Mouse (Mus musculus): Measurements from ENCODE around the gene Comt. TPM values are rescaled to one million over a fixed set of nuclear protein-coding genes. Genes with fewer than 3 reads are reported as not detected.
A peak's percentile ranks its signal among the peaks of the same experiment; 100 is the strongest.

The Comt gene
- polyA plus RNA-seq, 1 experiment from 2014 or later: 123 TPM

DNA sequence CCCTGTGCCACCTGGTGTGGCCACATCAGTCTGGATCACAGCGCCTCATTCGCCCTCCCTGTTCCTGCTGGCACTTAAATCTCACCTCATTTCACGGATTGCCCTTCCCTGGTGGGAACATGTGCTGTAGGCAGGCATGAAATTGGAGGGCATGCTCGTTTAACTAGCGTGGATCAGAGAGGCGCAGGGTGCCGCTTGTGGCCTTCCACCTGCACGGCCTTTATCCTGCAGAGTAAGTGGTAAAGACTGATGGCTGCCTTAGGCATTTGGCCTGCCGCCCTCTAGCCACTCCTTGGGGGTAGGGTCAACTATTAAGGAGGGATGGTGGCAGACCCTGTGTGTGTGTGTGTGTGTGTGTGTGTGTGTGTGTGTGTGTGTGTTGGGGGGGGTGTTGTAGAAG lies 35.4 kb upstream of the Comt start:
- Histone ChIP-seq H3K4me2 (ENCODE audit: low read length) (no peak overlapping the region), H3K9me3 (ENCODE audit: control insufficient read depth, low read length) (no peaks in the 10 kb centered on the region), H3K27ac (ENCODE audit: low read depth, low read length) (no peak overlapping the region), H3K4me3 (ENCODE audit: low read length) (no peak overlapping the region), H3K9ac (ENCODE audit: low read depth, low read length) (no peak overlapping the region), H3K27me3 (replicated peaks; ENCODE audit: control insufficient read depth, insufficient read depth, low read length) (no peaks in the 10 kb centered on the region), H3K36me3 (ENCODE audit: control insufficient read depth, insufficient read depth, low read length) (no peaks in the 10 kb centered on the region), H3K4me1 (ENCODE audit: control insufficient read depth, insufficient read depth, low read depth, low read length) (peaks cover 14% of the 10 kb centered on the region)
- WGBS: 45% methylated on average over 9 of the region's 9 CpGs
- no peak for ATAC-seq

DNA sequence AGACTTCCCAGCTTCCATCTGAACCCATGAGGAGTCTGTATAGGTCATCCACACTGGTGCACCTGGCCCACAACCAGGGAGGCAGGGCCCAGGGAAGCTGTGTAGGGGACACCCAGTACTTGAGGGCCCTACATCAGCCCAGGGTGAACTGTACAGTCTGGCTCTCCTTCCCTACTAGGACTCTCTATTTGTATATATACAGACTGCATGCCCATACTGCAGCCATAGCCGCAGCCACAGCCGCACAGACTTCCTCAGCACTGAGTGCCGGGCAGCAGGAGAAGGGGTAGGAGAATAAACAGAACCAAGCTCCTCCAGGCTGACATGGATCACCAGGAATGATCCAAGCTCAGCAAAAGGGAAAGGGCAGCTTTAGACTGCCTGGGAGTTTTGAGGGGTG lies 34.2 kb upstream of the Comt start:
- 80% methylated on average over 3 of the region's 3 CpGs for WGBS
- no peaks in the 10 kb centered on the region for H3K9me3 ChIP-seq (ENCODE audit: control insufficient read depth, low read length)
- no peaks in the 10 kb centered on the region for H3K36me3 ChIP-seq (ENCODE audit: control insufficient read depth, insufficient read depth, low read length)
- H3K27me3 ChIP-seq (replicated peaks; ENCODE audit: control insufficient read depth, insufficient read depth, low read length): no peaks in the 10 kb centered on the region
- H3K4me2 ChIP-seq (ENCODE audit: low read length): no peak overlapping the region
- H3K4me1 ChIP-seq (ENCODE audit: control insufficient read depth, insufficient read depth, low read depth, low read length): peaks cover 14% of the 10 kb centered on the region
- no peak overlapping the region for H3K9ac ChIP-seq (ENCODE audit: low read depth, low read length)
- no peak for ATAC-seq
- H3K4me3 ChIP-seq (ENCODE audit: low read length): no peak overlapping the region
- no peak overlapping the region for H3K27ac ChIP-seq (ENCODE audit: low read depth, low read length)

DNA sequence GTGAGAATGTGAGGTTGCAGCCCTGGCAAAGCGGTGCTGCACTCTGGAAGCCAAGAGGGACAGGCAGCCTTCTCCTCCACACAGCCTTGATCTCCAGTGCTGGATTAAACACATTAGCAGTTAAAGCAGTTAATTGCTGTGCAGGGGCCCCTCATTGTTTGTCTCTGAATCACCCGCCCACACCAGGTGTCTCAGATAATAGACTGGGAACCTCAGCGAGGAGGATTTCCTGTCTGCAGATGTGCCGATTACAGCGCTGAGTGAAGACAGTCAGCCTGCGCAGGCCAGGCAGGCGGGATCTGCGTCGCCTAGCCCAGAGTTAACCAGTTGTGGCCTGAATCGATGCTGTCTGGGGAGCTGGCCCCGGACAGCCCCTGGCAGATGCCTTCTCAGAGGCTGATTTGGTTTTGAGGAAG lies 33.3 kb upstream of the Comt start:
- peak overlapping the region; percentile 44 for H3K4me2 ChIP-seq (ENCODE audit: low read length)
- H3K4me1 ChIP-seq (ENCODE audit: control insufficient read depth, insufficient read depth, low read depth, low read length): peaks cover 14% of the 10 kb centered on the region
- WGBS: 2% methylated on average over 11 of the region's 11 CpGs
- H3K27ac ChIP-seq (ENCODE audit: low read depth, low read length): peak overlapping the region; percentile 16; the same call in 1 of the 2 replicates
- no peaks in the 10 kb centered on the region for H3K36me3 ChIP-seq (ENCODE audit: control insufficient read depth, insufficient read depth, low read length)
- peak; percentile 79 for ATAC-seq
- H3K9me3 ChIP-seq (ENCODE audit: control insufficient read depth, low read length): no peaks in the 10 kb centered on the region
- H3K27me3 ChIP-seq (replicated peaks; ENCODE audit: control insufficient read depth, insufficient read depth, low read length): no peaks in the 10 kb centered on the region
- H3K9ac ChIP-seq (ENCODE audit: low read depth, low read length): peak overlapping the region; percentile 24
- H3K4me3 ChIP-seq (ENCODE audit: low read length): no peak overlapping the region

DNA sequence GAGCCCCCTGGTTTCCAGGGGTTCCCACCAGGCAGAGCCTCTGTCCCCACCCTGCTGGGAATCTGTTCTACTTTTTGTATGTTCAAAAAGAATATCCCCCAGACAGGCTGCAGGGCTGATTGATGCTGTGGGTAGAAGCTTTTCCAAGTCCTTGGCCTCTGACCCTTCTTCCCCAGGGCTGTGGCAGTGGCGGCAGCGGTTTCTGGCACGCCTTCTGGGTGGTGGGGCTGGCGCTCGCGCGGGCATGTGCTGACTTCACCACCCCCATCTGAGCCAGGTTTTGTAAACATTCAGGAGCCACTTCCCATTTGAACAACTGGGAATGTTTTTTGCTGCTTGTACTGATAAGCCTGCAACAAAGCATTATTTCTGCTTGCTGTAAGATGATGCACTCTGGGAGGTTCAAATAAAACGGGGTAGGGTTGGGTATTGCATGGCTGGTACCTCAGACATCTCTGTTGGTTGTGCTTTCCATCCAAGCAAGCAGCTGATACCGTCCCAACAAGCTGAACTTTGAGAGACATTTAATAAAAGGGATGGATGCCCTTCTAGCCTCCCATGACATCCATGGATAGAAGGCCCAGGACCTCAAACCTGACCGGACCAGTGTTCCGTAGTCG lies 32.8 kb upstream of the Comt start:
- 8% methylated on average over 12 of the region's 12 CpGs for WGBS
- peak; percentile 21; the same call in 1 of the 2 replicates for ATAC-seq
- H3K27ac ChIP-seq (ENCODE audit: low read depth, low read length): peak overlapping the region; percentile 16; the same call in 1 of the 2 replicates

DNA sequence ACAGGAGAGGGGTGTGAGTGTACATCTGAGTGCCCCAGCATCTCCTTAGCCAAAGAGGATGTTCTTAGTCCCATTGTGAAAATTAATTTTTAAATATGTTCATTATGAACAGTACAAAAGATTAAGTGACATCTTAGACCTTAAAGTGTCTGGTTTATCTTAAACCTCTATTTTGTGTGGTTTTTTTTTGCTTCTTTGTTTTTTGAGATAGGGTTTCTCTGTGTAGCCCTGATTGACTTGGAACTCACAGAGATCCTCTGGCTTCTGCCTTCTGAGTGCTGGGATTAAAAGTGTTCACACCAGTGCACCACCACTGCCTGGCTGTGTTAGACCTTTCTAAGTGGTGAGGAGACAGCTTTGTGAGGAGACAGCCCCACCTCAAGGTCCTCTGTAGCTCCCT lies 32.0 kb upstream of the Comt start:
- Histone ChIP-seq H3K27me3 (replicated peaks; ENCODE audit: control insufficient read depth, insufficient read depth, low read length) (no peaks in the 10 kb centered on the region), H3K4me3 (ENCODE audit: low read length) (no peak overlapping the region), H3K4me2 (ENCODE audit: low read length) (no peak overlapping the region), H3K9ac (ENCODE audit: low read depth, low read length) (no peak overlapping the region), H3K9me3 (ENCODE audit: control insufficient read depth, low read length) (no peaks in the 10 kb centered on the region), H3K27ac (ENCODE audit: low read depth, low read length) (no peak overlapping the region), H3K36me3 (ENCODE audit: control insufficient read depth, insufficient read depth, low read length) (no peaks in the 10 kb centered on the region), H3K4me1 (ENCODE audit: control insufficient read depth, insufficient read depth, low read depth, low read length) (peaks cover 14% of the 10 kb centered on the region)
- no peak for ATAC-seq

More for the DNA sequence above, 32.8 kb upstream of the Comt start:
- Histone ChIP-seq H3K36me3 (ENCODE audit: control insufficient read depth, insufficient read depth, low read length) (no peaks in the 10 kb centered on the region), H3K9me3 (ENCODE audit: control insufficient read depth, low read length) (no peaks in the 10 kb centered on the region), H3K27me3 (replicated peaks; ENCODE audit: control insufficient read depth, insufficient read depth, low read length) (no peaks in the 10 kb centered on the region), H3K4me2 (ENCODE audit: low read length) (peak overlapping the region; percentile 44), H3K4me1 (ENCODE audit: control insufficient read depth, insufficient read depth, low read depth, low read length) (peaks cover 14% of the 10 kb centered on the region), H3K4me3 (ENCODE audit: low read length) (no peak overlapping the region), H3K9ac (ENCODE audit: low read depth, low read length) (peak overlapping the region; percentile 24)

DNA sequence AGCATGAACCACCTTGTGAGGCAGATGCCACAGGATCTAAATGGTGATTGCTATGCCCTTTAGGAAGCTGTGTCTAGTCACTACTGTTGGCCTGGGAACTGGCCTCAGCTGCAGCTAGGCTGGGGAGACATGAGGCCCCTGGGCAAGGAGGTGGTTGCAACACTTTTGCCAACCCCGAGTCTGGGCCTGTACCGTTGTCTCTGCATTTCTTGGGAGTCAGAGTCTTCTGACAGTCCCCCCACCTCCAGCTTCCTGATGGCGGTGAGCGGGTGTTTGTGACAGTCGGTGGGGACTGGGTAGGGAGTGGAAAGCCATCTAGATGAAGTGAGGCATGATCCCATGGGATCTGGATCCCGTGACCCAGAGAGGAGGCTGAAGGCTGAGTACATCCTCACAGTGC lies 28.8 kb upstream of the Comt start:
- Histone ChIP-seq H3K4me2 (ENCODE audit: low read length) (no peak overlapping the region), H3K4me3 (ENCODE audit: low read length) (no peak overlapping the region), H3K4me1 (ENCODE audit: control insufficient read depth, insufficient read depth, low read depth, low read length) (peaks cover 14% of the 10 kb centered on the region), H3K36me3 (ENCODE audit: control insufficient read depth, insufficient read depth, low read length) (no peaks in the 10 kb centered on the region), H3K27me3 (replicated peaks; ENCODE audit: control insufficient read depth, insufficient read depth, low read length) (no peaks in the 10 kb centered on the region), H3K9me3 (ENCODE audit: control insufficient read depth, low read length) (no peaks in the 10 kb centered on the region), H3K27ac (ENCODE audit: low read depth, low read length) (no peak overlapping the region), H3K9ac (ENCODE audit: low read depth, low read length) (no peak overlapping the region)
- 88% methylated on average over 6 of the region's 6 CpGs for WGBS
- no peak for ATAC-seq

DNA sequence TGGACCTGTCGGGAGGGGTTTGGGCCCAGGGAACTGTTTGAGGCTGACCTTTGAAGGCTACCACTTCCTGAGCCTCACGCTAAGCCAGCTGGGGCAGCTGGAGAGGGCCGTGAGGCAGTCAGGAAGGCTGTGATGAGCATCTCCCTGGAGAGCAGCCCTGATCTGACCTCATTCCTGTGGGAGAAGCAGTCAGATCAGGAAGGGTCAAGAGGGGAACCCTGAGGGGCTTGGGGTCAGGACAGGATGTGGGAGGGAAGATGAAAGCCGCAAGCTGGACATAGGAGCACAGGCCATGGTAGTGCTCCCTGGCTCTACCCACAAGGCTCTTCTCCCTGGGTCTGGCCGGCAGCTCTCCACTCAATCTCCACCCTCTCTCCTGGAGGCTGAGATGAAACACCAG lies 27.2 kb upstream of the Comt start:
- H3K9ac ChIP-seq (ENCODE audit: low read depth, low read length): no peak overlapping the region
- H3K9me3 ChIP-seq (ENCODE audit: control insufficient read depth, low read length): no peaks in the 10 kb centered on the region
- 61% methylated on average over 5 of the region's 5 CpGs for WGBS
- H3K27ac ChIP-seq (ENCODE audit: low read depth, low read length): no peak overlapping the region
- no peak overlapping the region for H3K4me3 ChIP-seq (ENCODE audit: low read length)
- H3K4me2 ChIP-seq (ENCODE audit: low read length): no peak overlapping the region
- H3K36me3 ChIP-seq (ENCODE audit: control insufficient read depth, insufficient read depth, low read length): no peaks in the 10 kb centered on the region
- H3K4me1 ChIP-seq (ENCODE audit: control insufficient read depth, insufficient read depth, low read depth, low read length): no peaks in the 10 kb centered on the region
- no peak for ATAC-seq
- H3K27me3 ChIP-seq (replicated peaks; ENCODE audit: control insufficient read depth, insufficient read depth, low read length): no peaks in the 10 kb centered on the region

DNA sequence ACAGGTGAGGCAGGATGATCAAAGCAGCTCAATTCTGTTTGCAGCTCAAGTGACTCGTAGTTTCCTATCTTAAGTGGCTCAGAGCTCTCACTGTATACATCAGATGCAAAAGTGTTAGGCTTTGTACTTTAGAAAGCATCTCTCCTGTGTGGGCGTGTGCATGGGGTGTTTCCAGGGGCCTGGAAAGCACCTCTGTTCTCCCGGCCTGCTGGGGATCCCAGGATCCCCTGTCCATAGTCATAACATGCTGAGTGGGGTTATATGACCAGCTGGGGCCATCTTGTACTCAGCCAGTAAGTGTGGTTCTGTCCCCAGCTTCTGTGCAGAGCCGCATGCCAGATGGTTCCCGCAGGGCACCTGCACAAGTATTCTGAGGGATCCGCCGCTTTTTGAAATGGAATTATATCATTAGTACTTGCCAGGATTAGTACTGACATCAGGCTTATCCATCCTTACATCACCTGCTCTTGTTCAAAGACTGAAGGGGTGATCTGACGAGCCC lies 25.8 kb upstream of the Comt start:
- H3K9ac ChIP-seq (ENCODE audit: low read depth, low read length): no peak overlapping the region
- no peaks in the 10 kb centered on the region for H3K36me3 ChIP-seq (ENCODE audit: control insufficient read depth, insufficient read depth, low read length)
- H3K27me3 ChIP-seq (replicated peaks; ENCODE audit: control insufficient read depth, insufficient read depth, low read length): no peaks in the 10 kb centered on the region
- no peak overlapping the region for H3K4me2 ChIP-seq (ENCODE audit: low read length)
- no peak overlapping the region for H3K4me3 ChIP-seq (ENCODE audit: low read length)
- no peaks in the 10 kb centered on the region for H3K4me1 ChIP-seq (ENCODE audit: control insufficient read depth, insufficient read depth, low read depth, low read length)
- no peaks in the 10 kb centered on the region for H3K9me3 ChIP-seq (ENCODE audit: control insufficient read depth, low read length)
- 77% methylated on average over 8 of the region's 8 CpGs for WGBS
- no peak overlapping the region for H3K27ac ChIP-seq (ENCODE audit: low read depth, low read length)
- 0 out of 2 replicates have a peak, but pooled peaks have one; percentile 27 for ATAC-seq

DNA sequence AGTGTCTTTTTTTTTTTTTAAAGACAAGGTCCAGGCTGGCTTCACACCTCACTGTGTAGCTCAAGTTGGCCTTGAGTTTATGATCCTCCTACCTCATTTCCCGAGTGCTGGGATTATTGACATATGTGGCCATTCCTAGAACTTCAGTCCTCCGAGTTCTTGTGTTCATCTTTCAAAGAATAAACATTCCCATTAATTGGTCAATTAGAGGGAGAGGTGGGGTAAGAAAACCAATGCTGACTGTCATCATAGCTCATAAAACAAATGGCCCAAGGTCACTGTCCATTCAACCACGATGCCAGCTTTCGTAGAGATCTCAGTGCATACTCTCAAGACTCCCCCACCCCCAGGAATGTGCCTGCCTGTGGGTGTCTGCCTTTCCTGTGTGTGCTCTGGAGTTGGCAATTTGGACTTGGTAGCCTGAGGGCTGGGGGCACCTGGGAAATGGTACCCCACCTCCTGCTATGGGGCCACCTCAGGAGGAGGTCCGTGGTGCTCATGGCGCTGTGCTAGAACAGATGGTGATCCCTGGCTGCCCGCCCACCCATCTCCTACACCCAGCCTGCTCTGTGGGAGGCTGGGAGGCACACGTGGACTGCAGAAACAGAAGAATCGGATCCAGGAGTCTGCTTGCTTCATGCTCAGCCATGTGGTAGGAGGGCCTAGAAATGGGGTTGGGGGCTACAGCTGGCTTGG lies 25.0 kb upstream of the Comt start:
- Histone ChIP-seq H3K4me1 (ENCODE audit: control insufficient read depth, insufficient read depth, low read depth, low read length) (no peaks in the 10 kb centered on the region), H3K9ac (ENCODE audit: low read depth, low read length) (no peak overlapping the region), H3K4me3 (ENCODE audit: low read length) (no peak overlapping the region), H3K36me3 (ENCODE audit: control insufficient read depth, insufficient read depth, low read length) (no peaks in the 10 kb centered on the region), H3K9me3 (ENCODE audit: control insufficient read depth, low read length) (no peaks in the 10 kb centered on the region), H3K4me2 (ENCODE audit: low read length) (no peak overlapping the region), H3K27me3 (replicated peaks; ENCODE audit: control insufficient read depth, insufficient read depth, low read length) (no peaks in the 10 kb centered on the region), H3K27ac (ENCODE audit: low read depth, low read length) (no peak overlapping the region)
- 64% methylated on average over 9 of the region's 9 CpGs for WGBS
- peak; percentile 16; the same call in 1 of the 2 replicates for ATAC-seq

Measured in hindbrain, embryonic 16.5 days (tissue).